Mouse (Mus musculus) ovary, adult 18-20 months (tissue): ENCODE measurements at regions not wholly inside any gene's neighbourhood (a gene's known extent, or its start where the extent isn't known, plus 50 kb on each side); places are given as distances from the start of the nearest gene placed in this dataset.
A peak's percentile ranks its signal among the peaks of the same experiment; 100 is the strongest.

ENCODE experiments used
- DNase-seq: peaks from one replicate; pipeline ENCODE4 v3.0.0; 2022; ENCODE audit warnings: low spot score, mixed read lengths

DNA sequence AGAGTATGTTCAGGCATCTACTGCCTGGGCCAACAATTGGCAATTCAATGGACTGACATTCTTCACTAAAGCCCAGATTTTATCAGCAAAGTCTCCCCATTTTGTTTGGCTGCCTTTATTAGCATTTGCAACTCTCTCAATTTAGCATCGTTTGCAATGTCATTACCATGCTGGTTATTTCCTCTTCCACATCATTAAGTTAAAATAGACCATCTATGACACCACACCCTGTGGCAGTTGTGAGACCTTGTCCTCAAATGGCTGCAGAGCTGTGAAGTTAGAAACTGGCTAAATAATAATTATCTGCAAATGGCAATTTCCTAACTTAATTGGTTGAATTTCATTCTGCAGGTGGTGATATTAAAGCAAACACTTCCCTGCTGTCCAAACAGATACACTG is 381.8 kb downstream of the H2al1n start:
- DNase-seq: no peak

DNA sequence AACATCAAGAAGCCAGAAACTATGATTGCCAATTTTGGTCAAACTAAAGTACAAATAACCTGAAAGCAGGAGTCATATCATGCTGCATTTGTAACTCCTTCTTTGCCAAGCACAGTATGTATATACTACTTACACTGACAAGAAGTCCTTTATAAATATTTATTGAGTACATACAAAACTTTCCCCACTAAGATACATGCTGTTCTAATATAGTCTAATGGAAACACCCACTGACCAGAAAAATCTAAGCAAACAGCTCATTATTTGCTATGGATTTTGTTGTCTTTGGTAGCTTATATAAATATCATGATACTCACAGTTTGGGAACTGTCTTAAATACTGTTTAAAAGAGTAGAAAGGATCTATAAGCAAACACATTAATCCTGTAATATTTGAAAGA is 385.9 kb downstream of the H2al1n start:
- DNase-seq: no peak

DNA sequence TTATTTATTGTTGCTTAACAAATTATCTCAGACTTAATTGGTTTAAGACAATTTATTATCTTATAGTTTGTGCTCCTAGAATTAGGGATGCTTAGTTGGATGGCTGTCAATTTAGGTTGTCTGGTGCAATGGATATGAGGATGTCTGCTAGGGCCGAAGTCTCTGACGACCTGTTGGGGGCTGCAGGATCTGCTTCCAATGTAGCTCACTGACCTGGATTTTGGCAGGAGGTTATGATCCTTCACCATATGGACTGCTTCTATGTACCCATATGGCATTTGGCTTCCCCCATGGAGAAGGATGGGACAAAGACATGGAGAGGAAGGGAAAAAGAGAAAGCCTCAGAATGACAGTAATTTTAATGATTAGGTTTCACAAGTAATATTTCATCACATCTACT is 391.0 kb downstream of the H2al1n start:
- no peak for DNase-seq

DNA sequence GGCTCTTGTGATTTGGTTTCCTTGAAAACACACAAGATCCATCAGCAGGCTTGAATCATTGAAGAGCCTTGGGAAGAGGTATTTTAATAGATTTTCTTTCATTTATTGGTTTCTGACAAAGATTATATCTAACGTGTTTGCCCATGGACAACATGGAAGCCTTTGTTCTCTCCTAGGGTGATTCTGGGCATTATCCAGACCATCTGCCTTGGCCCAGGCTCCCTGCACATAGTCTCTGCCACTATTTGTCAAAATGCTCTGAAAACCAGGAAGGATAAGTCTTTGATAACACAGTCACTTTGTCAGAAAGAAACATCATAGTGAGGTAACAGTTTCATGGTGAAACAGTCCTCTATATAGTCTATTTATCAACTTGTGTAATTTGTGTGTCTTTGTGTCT is 398.2 kb downstream of the H2al1n start:
- DNase-seq: no peak

DNA sequence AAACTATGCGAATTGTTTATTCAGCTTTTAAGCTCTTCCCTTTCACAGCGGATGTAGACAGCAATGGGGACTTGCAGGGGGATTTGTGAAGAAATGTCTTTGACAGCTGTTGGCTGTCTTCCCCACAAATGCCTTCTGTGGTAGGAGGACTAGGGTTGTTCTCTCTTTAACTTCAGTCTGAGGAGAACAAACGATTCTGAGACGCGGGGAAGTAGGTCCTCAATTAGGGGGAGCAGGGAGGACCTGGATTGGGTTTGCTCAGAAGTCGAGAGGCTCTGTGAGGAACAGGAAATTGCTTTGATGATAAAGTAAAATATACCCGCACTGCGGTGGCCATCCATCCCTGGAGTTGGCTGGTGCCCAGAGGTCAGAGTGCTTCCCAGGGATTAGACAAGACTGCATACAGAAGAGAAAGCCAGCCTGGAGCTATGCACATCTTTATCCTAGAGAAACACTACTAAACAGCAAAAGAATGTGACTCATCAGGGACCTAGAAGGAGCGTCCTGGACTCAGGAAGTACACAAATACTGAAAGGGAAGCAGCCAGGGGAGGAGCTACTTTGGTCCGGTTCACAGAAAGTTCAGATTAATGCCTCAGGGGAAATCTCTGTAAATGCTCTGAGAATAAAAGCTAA is 417.4 kb downstream of the H2al1n start:
- peak; percentile 1 for DNase-seq

DNA sequence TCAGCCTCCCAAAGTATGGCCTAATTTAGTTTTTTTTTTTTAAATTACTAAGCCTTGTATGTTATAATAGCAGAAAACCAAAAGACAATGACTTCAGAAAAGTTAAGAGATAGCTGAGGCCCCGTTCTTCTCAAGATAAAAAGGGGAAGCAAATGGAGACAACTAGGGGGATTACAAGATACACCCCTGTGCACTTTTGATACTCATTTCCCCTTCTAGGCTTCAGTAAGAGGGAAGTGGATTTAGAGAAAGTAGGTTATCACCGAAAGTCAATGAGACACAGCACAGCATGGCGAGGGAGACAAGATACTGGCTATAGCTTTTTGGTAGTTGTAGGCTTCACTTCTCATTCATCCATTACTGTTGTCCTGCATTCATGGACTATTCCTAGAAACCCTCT is 428.4 kb downstream of the H2al1n start:
- DNase-seq: no peak

DNA sequence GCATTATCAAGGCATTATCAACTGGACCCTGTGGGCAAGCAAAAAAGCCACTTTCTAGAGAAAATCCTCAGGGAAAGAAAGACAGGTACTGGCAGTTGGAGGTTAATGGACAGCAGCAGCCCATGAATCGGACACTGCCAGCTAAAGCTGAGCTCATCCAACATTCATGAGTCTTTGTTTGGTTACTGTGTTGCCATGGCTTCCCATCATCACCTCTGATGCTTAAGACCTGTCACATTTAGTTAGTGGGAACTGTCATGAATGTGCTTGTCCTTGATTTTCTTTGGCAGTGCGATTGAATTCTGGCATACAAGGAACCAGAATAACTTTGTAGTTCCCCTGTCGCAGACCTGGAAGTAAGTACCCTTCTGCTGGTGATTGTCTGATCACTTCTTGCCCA is 453.9 kb downstream of the H2al1n start:
- no peak for DNase-seq

DNA sequence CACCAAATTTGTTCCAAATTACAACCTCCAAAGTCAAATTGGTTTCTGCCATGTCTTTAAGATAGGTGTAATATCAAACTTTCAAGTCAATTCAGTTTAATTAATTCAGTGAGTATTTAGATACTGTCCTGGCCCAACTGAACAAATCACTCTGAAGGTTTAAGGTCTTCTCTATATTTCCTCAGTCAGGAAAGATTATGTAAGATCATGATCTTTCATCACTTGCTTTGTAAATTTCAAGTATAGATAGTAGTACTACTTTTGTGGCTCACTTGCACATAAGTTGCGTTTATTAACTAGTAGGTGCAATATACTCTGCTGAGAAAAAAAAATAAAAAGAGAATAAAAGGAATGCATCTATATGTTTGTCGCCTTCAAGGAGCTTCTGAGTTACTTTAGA is 485.4 kb downstream of the H2al1n start:
- no peak for DNase-seq

DNA sequence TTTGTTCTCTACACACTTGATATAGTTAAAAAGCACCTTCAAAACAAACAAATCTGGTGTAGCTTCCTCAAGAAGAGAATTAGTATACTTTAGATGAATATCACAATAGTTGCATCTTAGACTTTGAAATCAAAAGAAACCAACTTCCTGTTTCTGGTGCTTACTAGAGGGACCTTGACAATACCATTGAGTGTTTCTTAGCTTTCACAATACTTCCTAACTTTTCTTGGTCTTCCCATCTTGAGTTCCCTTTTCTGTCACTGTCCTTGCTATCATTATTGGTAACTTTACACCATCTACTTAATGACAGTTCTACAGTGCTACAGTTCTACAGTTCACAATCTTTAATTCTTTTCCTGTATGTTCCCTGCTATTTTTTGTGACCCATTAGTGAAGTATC is 528.1 kb downstream of the H2al1n start:
- no peak for DNase-seq
